ENCODE assay signal across 17 mouse cellular contexts in genomic region chr4:32164736-32165241, GRCm38 (mm10).
DNase-seq lines count a peak whose midpoint lies in the region; ATAC-seq and TF ChIP-seq lines count a peak whose summit lies in the region.
"Had no signal": no experiment of that assay in that cellular context is flagged by ENCODE, and none has a peak within 500 bp of the region (broad histone marks: within the 10 kb centered on the region; RNA-seq: fewer than 3 reads in every experiment).

No protein-coding gene starts in this region.

- TF ChIP-seq POLR2A in spleen, adult 2 months (IDR thresholded peaks at IDR 0.05; ENCODE audit: low read depth, low read length) = peak; percentile 13; the same call in 1 of the 2 replicates

- H3K4me2 ChIP-seq in intestine, postnatal 0 days (replicated peaks; ENCODE audit: low read depth) = no peak overlapping the region
- H3K4me2 ChIP-seq: forebrain, embryonic 12.5 days; heart, embryonic 13.5 days; hindbrain, embryonic 14.5 days; limb, embryonic 13.5 days; midbrain, embryonic 15.5 days; neural tube, embryonic 12.5 days had no signal

- H3K4me3 ChIP-seq in spleen, adult 2 months (ENCODE audit: extremely low read depth, insufficient read depth, insufficient read length) = peak overlapping the region; percentile 49; the same call in 1 of the 2 replicates
- no peak overlapping the region for H3K4me3 ChIP-seq in intestine, postnatal 0 days (ENCODE audit: low read depth, low read length)
- H3K4me3 ChIP-seq: forebrain, embryonic 12.5 days; heart, embryonic 13.5 days; left cerebral cortex, adult 2 months; limb, embryonic 13.5 days; midbrain, embryonic 15.5 days; neural tube, embryonic 12.5 days had no signal

- WGBS in spleen, adult 2 months = 30% methylated on average over 11 of the region's 11 CpGs
- WGBS in intestine, postnatal 0 days = 85% methylated on average over 11 of the region's 11 CpGs

- H3K9ac ChIP-seq in intestine, postnatal 0 days (ENCODE audit: low read depth, low read length) = no peak overlapping the region
- H3K9ac ChIP-seq: forebrain, embryonic 12.5 days; heart, embryonic 13.5 days; hindbrain, embryonic 14.5 days; limb, embryonic 13.5 days; midbrain, embryonic 15.5 days; neural tube, embryonic 12.5 days had no signal

- H3K9me3 ChIP-seq in intestine, postnatal 0 days (ENCODE audit: control insufficient read depth) = no peaks in the 10 kb centered on the region
- H3K9me3 ChIP-seq: forebrain, embryonic 12.5 days; heart, embryonic 13.5 days; limb, embryonic 13.5 days; midbrain, embryonic 15.5 days; neural tube, embryonic 12.5 days had no signal

- H3K27ac ChIP-seq in spleen, adult 2 months (ENCODE audit: insufficient read depth, low read length) = peak overlapping the region; percentile 94
- no peak overlapping the region for H3K27ac ChIP-seq in intestine, postnatal 0 days (ENCODE audit: low read depth, low read length)
- H3K27ac ChIP-seq: forebrain, embryonic 12.5 days; heart, embryonic 13.5 days; hindbrain, embryonic 14.5 days; left cerebral cortex, adult 2 months; limb, embryonic 13.5 days; midbrain, embryonic 15.5 days; neural tube, embryonic 12.5 days had no signal

- peak; percentile 51 to 61 for DNase-seq in spleen, adult 2 months (ENCODE audit: low read depth in 1 of 2, low spot score in 2 of 2)
- no peak for DNase-seq in spleen, postnatal 4 days (ENCODE audit: low spot score in 2 of 2)
- peak; percentile 49 for DNase-seq in thymus, postnatal 4 days
- DNase-seq in retina, postnatal 1 day = no peak
- DNase-seq: cerebellum, adult 2 months; kidney, adult 8-10 months had no signal

- H3K36me3 ChIP-seq in spleen, adult 2 months (ENCODE audit: control insufficient read depth, insufficient read depth, low read length) = no peaks in the 10 kb centered on the region
- no peaks in the 10 kb centered on the region for H3K36me3 ChIP-seq in intestine, postnatal 0 days (ENCODE audit: control insufficient read depth, insufficient read depth)
- H3K36me3 ChIP-seq: forebrain, embryonic 12.5 days; heart, embryonic 13.5 days; limb, embryonic 13.5 days; midbrain, embryonic 15.5 days; neural tube, embryonic 12.5 days had no signal

- ATAC-seq in activated CD4-positive, CD25-positive, alpha-beta regulatory T cell, adult 4 months = peak; percentile 52
- ATAC-seq in neutrophil, adult 5-6 weeks (ENCODE audit: extremely low read depth, insufficient number of reproducible peaks, low FRiP score, poor library complexity, severe bottlenecking) = peak; percentile 50
- no peak for ATAC-seq in intestine, postnatal 0 days
- ATAC-seq: midbrain, embryonic 15.5 days; Patski had no signal

- TF ChIP-seq CTCF in spleen, adult 2 months (IDR thresholded peaks at IDR 0.05; ENCODE audit: extremely low read depth, insufficient read depth, insufficient read length, insufficient replicate concordance) = no peak
- TF ChIP-seq CTCF in intestine, postnatal 0 days (IDR thresholded peaks at IDR 0.05; ENCODE audit: low read depth) = no peak

- no peaks in the 10 kb centered on the region for H3K27me3 ChIP-seq in spleen, adult 2 months (ENCODE audit: control insufficient read depth, insufficient read depth, low read length)
- H3K27me3 ChIP-seq in intestine, postnatal 0 days (replicated peaks; ENCODE audit: control insufficient read depth, insufficient read depth, low read length) = no peaks in the 10 kb centered on the region
- H3K27me3 ChIP-seq: heart, embryonic 13.5 days; limb, embryonic 13.5 days; midbrain, embryonic 15.5 days; neural tube, embryonic 12.5 days; Patski had no signal

- H3K4me1 ChIP-seq in spleen, adult 2 months (ENCODE audit: control insufficient read depth, insufficient read depth, insufficient read length) = peaks cover 43% of the 10 kb centered on the region; the same call in 1 of the 2 replicates
- H3K4me1 ChIP-seq in intestine, postnatal 0 days (replicated peaks; ENCODE audit: control insufficient read depth, insufficient read depth, low read length) = no peaks in the 10 kb centered on the region

Comparison
In these comparisons a context has a peak if more than half of its experiments do, and no peak if none do; other contexts are left out.
1. DNase-seq: peak in spleen, adult 2 months (2 of 2) and thymus, postnatal 4 days (single experiment); none in spleen, postnatal 4 days (0 of 2) and retina, postnatal 1 day (single experiment).